Mouse (Mus musculus) neural tube, embryonic 14.5 days (tissue): ENCODE results near the gene Glcci1. TPM values are rescaled to one million over a fixed set of nuclear protein-coding genes. Genes with fewer than 3 reads are reported as not detected.

Experiments used
- ATAC-seq: fragments of 200-750 bp; cut with Nextera tagmentation; 2 replicates; pipeline ENCODE4 v1.8.0; 2017; ENCODE audit warnings: low read depth, mild to moderate bottlenecking, moderate TSS enrichment, moderate library complexity
- H3K27ac ChIP-seq: fragments of 300-500 bp; sonication (generic); 2 replicates; pipeline ENCODE4 v1.5.1; 2014; ENCODE audit warnings: low read depth, mild to moderate bottlenecking, control low read depth, low read length, moderate library complexity, mixed read lengths
- H3K27me3 ChIP-seq: fragments of 300-500 bp; sonication (generic); 2 replicates; pipeline ENCODE4 v1.6.1; 2014; ENCODE audit warnings: low read length; ENCODE audit not compliant: control insufficient read depth, insufficient read depth
- H3K36me3 ChIP-seq: fragments of 300-500 bp; sonication (generic); 2 replicates; pipeline ENCODE4 v1.6.1; 2014; ENCODE audit warnings: low read length, mixed read lengths; ENCODE audit not compliant: control insufficient read depth, insufficient read depth
- H3K4me1 ChIP-seq: fragments of 300-500 bp; sonication (generic); 2 replicates; pipeline ENCODE4 v1.6.1; 2014; ENCODE audit warnings: low read length; ENCODE audit not compliant: control insufficient read depth, insufficient read depth
- H3K4me2 ChIP-seq: fragments of 300-500 bp; sonication (generic); 2 replicates; pipeline ENCODE4 v1.6.1; 2014; ENCODE audit warnings: mild to moderate bottlenecking, low read depth, low read length, control low read depth
- H3K4me3 ChIP-seq: fragments of 300-500 bp; sonication (generic); 2 replicates; pipeline ENCODE4 v1.5.1; 2014; ENCODE audit warnings: low read depth, low read length, control low read depth, mixed read lengths
- H3K9ac ChIP-seq: fragments of 300-500 bp; sonication (generic); replicated peaks from 2 replicates; pipeline ENCODE4 v1.6.1; 2014; ENCODE audit warnings: low read depth, mild to moderate bottlenecking, control low read depth, low read length, mixed read lengths
- H3K9me3 ChIP-seq: fragments of 300-500 bp; sonication (generic); 2 replicates; pipeline ENCODE4 v1.6.1; 2016; ENCODE audit warnings: low read length; ENCODE audit not compliant: control insufficient read depth
- WGBS: fragments of 180-500 bp; shearing (Covaris S2); extraction: QIAGEN DNeasy Blood & Tissue Kit; methylation state at CpG from one replicate; pipeline ENCODE4 v1.1.7; 2014; 5-methylcytosine and 5-hydroxymethylcytosine counted together
- polyA plus RNA-seq: library from polyadenylated mRNA; unstranded; fragments of >200 nt; fragmentation: Nextera tagmentation; extraction: Ambion mirVana; gene quantifications from 2 replicates; pipeline ENCODE4 v1.2.1, GENCODE M21; 2014

Gene Glcci1
- polyA plus RNA-seq, 1 experiment from 2014 or later = 11.3 TPM

DNA sequence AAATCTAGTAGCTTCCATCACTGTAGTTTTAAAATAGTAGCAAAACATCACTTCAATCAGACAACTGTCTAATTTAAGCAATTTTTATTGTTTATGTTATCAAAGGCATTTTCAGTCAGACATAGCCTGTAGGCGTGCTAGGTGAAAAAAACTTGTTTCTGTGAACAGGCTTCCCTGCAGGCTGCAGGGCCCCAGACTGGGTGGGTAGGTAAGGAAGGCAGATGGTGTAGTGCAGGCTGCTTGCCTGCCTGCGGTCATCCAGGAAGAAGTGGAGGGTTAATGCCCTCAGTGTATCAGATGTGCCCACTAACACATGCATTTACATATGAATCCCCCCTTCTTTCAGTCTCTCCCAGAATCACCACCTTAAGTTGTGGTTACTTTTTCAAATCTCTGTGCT is 136.3 kb downstream of the Glcci1 start:
- Histone ChIP-seq H3K27me3 (no peaks in the 10 kb centered on the region), H3K27ac (no peak overlapping the region), H3K9ac (no peak overlapping the region), H3K9me3 (no peaks in the 10 kb centered on the region), H3K4me3 (no peak overlapping the region), H3K4me1 (no peaks in the 10 kb centered on the region), H3K4me2 (no peak overlapping the region), H3K36me3 (no peaks in the 10 kb centered on the region)
- no peak for ATAC-seq
- WGBS = 33% methylated on average over 2 of the region's 2 CpGs
